Mouse (Mus musculus): Measurements from ENCODE around the gene Arl15.

DNA sequence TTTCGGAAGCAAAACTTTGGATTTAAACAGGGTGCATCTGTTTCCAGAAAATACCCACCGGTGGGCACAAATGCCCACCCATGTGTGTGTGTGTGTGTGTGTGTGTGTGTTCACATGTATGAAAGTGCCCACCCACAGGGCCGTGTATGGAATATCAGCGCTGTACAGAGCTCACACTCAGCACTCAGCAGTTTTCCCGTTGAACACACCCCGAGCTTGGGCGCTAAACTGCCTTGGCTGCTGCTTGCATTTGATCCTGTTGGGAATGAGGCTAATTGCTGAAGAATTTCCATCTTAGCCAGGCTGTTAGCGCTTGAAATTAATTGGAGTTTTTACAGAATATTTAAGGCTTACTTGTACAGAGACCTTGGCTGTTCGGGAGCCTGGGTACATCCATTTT lies 282.9 kb downstream of the Arl15 start:
- TF ChIP-seq CTCF (IDR thresholded peaks at IDR 0.05; ENCODE audit: low read depth): no peak
- TF ChIP-seq EP300 (IDR thresholded peaks at IDR 0.05; ENCODE audit: low read depth): no peak
